Mouse (Mus musculus) intestine, postnatal 0 days (tissue): Measurements from ENCODE around the gene Tesk1. TPM values are rescaled to one million over a fixed set of nuclear protein-coding genes. Genes with fewer than 3 reads are reported as not detected.

ENCODE experiments used
- ATAC-seq: fragments of 200-750 bp; cut with Nextera tagmentation; 2 replicates; pipeline ENCODE4 v1.8.0; 2017; ENCODE audit warnings: mild to moderate bottlenecking, moderate TSS enrichment, moderate library complexity
- H3K27ac ChIP-seq: fragments of 300-500 bp; sonication (generic); 2 replicates; pipeline ENCODE4 v1.5.1; 2014; ENCODE audit warnings: mild to moderate bottlenecking, low read depth, low read length, moderate library complexity
- H3K27me3 ChIP-seq: fragments of 300-500 bp; sonication (generic); replicated peaks from 2 replicates; pipeline ENCODE4 v1.6.1; 2014; ENCODE audit warnings: low read length, mixed read lengths; ENCODE audit not compliant: control insufficient read depth, insufficient read depth
- H3K36me3 ChIP-seq: fragments of 300-500 bp; sonication (generic); 2 replicates; pipeline ENCODE4 v1.6.1; 2014; ENCODE audit warnings: mild to moderate bottlenecking, moderate library complexity; ENCODE audit not compliant: control insufficient read depth, insufficient read depth
- H3K4me1 ChIP-seq: fragments of 300-500 bp; sonication (generic); replicated peaks from 2 replicates; pipeline ENCODE4 v1.6.1; 2014; ENCODE audit warnings: antibody characterized with exemption, low read length, mixed read lengths; ENCODE audit not compliant: control insufficient read depth, insufficient read depth
- H3K4me2 ChIP-seq: fragments of 300-500 bp; sonication (generic); replicated peaks from 2 replicates; pipeline ENCODE4 v1.6.1; 2014; ENCODE audit warnings: low read depth, mild to moderate bottlenecking, moderate library complexity
- H3K4me3 ChIP-seq: fragments of 300-500 bp; sonication (generic); 2 replicates; pipeline ENCODE4 v1.5.1; 2014; ENCODE audit warnings: low read depth, low read length
- H3K9ac ChIP-seq: fragments of 300-500 bp; sonication (generic); 2 replicates; pipeline ENCODE4 v1.6.1; 2014; ENCODE audit warnings: mild to moderate bottlenecking, low read depth, low read length
- H3K9me3 ChIP-seq: fragments of 300-500 bp; sonication (generic); 2 replicates; pipeline ENCODE4 v1.6.1; 2016; ENCODE audit warnings: mixed run types; ENCODE audit not compliant: control insufficient read depth
- CTCF ChIP-seq: sonication (generic); IDR thresholded peaks from 2 replicates; pipeline ENCODE4 v1.5.1; 2016; ENCODE audit warnings: low read depth, mild to moderate bottlenecking, control low read depth, antibody characterized with exemption, moderate library complexity
- WGBS: fragments of 180-500 bp; shearing (Covaris S2); extraction: QIAGEN DNeasy Blood & Tissue Kit; methylation state at CpG from one replicate; pipeline ENCODE4 v1.1.7; 2014; 5-methylcytosine and 5-hydroxymethylcytosine counted together
- polyA plus RNA-seq: library from polyadenylated mRNA; unstranded; fragments of >200 nt; fragmentation: Nextera tagmentation; extraction: Ambion mirVana; gene quantifications from 2 replicates; pipeline ENCODE4 v1.2.1, GENCODE M21; 2015

The Tesk1 gene
- polyA plus RNA-seq, 1 experiment from 2014 or later = 4.6 TPM

GRCm38 (mm10) chr4:43398829-43399331 is 42.9 kb upstream of the Tesk1 start:
- Histone ChIP-seq H3K9ac (peak overlapping the region; percentile 18; the same call in 1 of the 2 replicates), H3K36me3 (no peaks in the 10 kb centered on the region), H3K27ac (peak overlapping the region; percentile 61), H3K4me3 (no peak overlapping the region), H3K4me2 (peak overlapping the region; percentile 24), H3K27me3 (no peaks in the 10 kb centered on the region), H3K9me3 (no peaks in the 10 kb centered on the region), H3K4me1 (peaks cover 6% of the 10 kb centered on the region)
- ATAC-seq = peak; percentile 40
- 47% methylated on average over 17 of the region's 17 CpGs for WGBS
- no peak for TF ChIP-seq CTCF

- no peak overlapping the region; the same call in 1 of the 2 replicates for H3K9ac ChIP-seq
- peaks cover 6% of the 10 kb centered on the region for H3K4me1 ChIP-seq
- H3K4me2 ChIP-seq = peak overlapping the region; percentile 24; the same call in 1 of the 2 replicates
- peak overlapping the region; percentile 61 for H3K27ac ChIP-seq
- ATAC-seq = peak; percentile 10; the same call in 1 of the 2 replicates
- no peak overlapping the region for H3K4me3 ChIP-seq
- no peak for TF ChIP-seq CTCF
- WGBS = 73% methylated on average over 31 of the region's 31 CpGs
- H3K9me3 ChIP-seq = no peaks in the 10 kb centered on the region
- 0 out of 2 replicates have a peak, but pooled peaks cover 4% of the 10 kb centered on the region for H3K36me3 ChIP-seq
- H3K27me3 ChIP-seq = no peaks in the 10 kb centered on the region
Measured at GRCm38 (mm10) chr4:43399391-43400131, 42.2 kb upstream of the Tesk1 start.

GRCm38 (mm10) chr4:43400976-43401375 is 40.8 kb upstream of the Tesk1 start:
- peak overlapping the region; percentile 42; the same call in 1 of the 2 replicates for H3K27ac ChIP-seq
- WGBS = 37% methylated on average over 10 of the region's 10 CpGs
- no peak for ATAC-seq

GRCm38 (mm10) chr4:43401486-43401885 is 40.3 kb upstream of the Tesk1 start:
- peak overlapping the region; percentile 42; the same call in 1 of the 2 replicates for H3K27ac ChIP-seq
- no peaks in the 10 kb centered on the region for H3K27me3 ChIP-seq
- peak overlapping the region; percentile 43; the same call in 1 of the 2 replicates for H3K9ac ChIP-seq
- H3K4me2 ChIP-seq = peak overlapping the region; percentile 33; the same call in 1 of the 2 replicates
- no peak overlapping the region; the same call in 1 of the 2 replicates for H3K4me3 ChIP-seq
- no peaks in the 10 kb centered on the region for H3K9me3 ChIP-seq
- H3K36me3 ChIP-seq = 0 out of 2 replicates have a peak, but pooled peaks cover 7% of the 10 kb centered on the region
- ATAC-seq = no peak
- H3K4me1 ChIP-seq = peaks cover 6% of the 10 kb centered on the region
- 85% methylated on average over 10 of the region's 10 CpGs for whole genome bisulfite sequencing
- no peak for TF ChIP-seq CTCF

More at GRCm38 (mm10) chr4:43400976-43401375, 40.8 kb upstream of the Tesk1 start:
- peak overlapping the region; percentile 33; the same call in 1 of the 2 replicates for H3K4me2 ChIP-seq
- H3K4me3 ChIP-seq = no peak overlapping the region; the same call in 1 of the 2 replicates
- H3K9me3 ChIP-seq = no peaks in the 10 kb centered on the region
- peaks cover 6% of the 10 kb centered on the region for H3K4me1 ChIP-seq
- H3K9ac ChIP-seq = no peak overlapping the region
- H3K36me3 ChIP-seq = 0 out of 2 replicates have a peak, but pooled peaks cover 7% of the 10 kb centered on the region
- H3K27me3 ChIP-seq = no peaks in the 10 kb centered on the region
- no peak for TF ChIP-seq CTCF

DNA sequence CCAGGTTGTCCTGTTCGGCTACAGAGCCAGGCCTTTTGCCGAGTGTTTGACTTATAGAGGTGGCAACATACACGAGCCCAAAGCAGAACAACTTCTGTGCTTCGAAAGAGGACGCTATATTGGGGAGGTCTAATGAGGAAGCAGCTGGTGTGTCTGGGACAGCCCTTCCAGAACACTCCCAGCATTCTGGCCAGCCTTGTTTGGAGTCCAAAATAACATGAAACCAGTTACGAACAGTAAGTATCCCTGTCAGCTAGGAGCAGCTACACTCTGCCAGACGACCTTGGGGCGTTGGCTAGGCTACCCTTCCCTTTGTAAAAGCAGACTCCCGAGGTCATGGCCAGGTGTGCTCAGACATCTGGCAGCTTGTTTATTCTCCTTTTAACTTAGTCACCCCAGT is 39.5 kb upstream of the Tesk1 start:
- peak overlapping the region; percentile 33 for H3K4me2 ChIP-seq
- H3K9me3 ChIP-seq = no peaks in the 10 kb centered on the region
- ATAC-seq = no peak
- peaks cover 6% of the 10 kb centered on the region for H3K4me1 ChIP-seq
- TF ChIP-seq CTCF = no peak
- H3K27ac ChIP-seq = no peak overlapping the region; the same call in 1 of the 2 replicates
- no peaks in the 10 kb centered on the region for H3K27me3 ChIP-seq
- no peak overlapping the region for H3K9ac ChIP-seq
- WGBS = 49% methylated on average over 9 of the region's 9 CpGs
- no peak overlapping the region for H3K4me3 ChIP-seq
- H3K36me3 ChIP-seq = 0 out of 2 replicates have a peak, but pooled peaks cover 7% of the 10 kb centered on the region

DNA sequence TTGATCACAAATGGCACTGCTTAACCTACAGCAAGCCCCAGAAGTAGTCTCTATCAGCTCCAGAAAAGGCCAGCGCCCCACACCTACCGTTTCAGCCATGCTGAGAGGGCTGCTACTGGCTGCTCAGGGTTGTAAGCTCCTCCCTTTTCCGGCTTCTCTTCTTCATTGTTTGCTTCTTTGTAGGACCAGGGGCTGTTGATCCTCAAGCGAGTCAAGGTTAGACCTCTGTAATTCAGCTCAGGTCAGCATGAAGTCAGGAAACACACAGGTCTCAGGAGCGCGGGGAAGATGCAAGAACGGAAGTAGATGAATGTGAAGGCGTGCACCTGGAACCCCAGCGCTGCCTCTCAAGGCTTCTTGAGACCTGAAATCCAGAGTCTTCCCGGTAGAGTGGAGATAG is 37.0 kb upstream of the Tesk1 start:
- no peaks in the 10 kb centered on the region for H3K9me3 ChIP-seq
- H3K27ac ChIP-seq = no peak overlapping the region; the same call in 1 of the 2 replicates
- TF ChIP-seq CTCF = no peak
- no peak overlapping the region for H3K4me3 ChIP-seq
- no peak overlapping the region for H3K4me2 ChIP-seq
- no peaks in the 10 kb centered on the region; the same call in 1 of the 2 replicates for H3K4me1 ChIP-seq
- WGBS = 87% methylated on average over 10 of the region's 10 CpGs
- H3K36me3 ChIP-seq = 0 out of 2 replicates have a peak, but pooled peaks cover 10% of the 10 kb centered on the region
- H3K9ac ChIP-seq = no peak overlapping the region
- H3K27me3 ChIP-seq = no peaks in the 10 kb centered on the region
- ATAC-seq = no peak
